Mouse (Mus musculus) limb, embryonic 13.5 days (tissue): ENCODE data around the gene Chrna1. TPM values are rescaled to one million over a fixed set of nuclear protein-coding genes. Genes with fewer than 3 reads are reported as not detected.

Experiments
- ATAC-seq: fragments of 200-750 bp; cut with Nextera tagmentation; 2 replicates; pipeline ENCODE4 v1.8.0; 2017; ENCODE audit warnings: low read depth, moderate number of reproducible peaks, moderate TSS enrichment; ENCODE audit not compliant: low FRiP score
- H3K27ac ChIP-seq: fragments of 300-500 bp; sonication (generic); 2 replicates; pipeline ENCODE4 v1.5.1; 2015; ENCODE audit warnings: inconsistent platforms, mild to moderate bottlenecking, moderate library complexity
- H3K27me3 ChIP-seq: fragments of 300-500 bp; sonication (generic); 2 replicates; pipeline ENCODE4 v1.6.1; 2015; ENCODE audit warnings: mild to moderate bottlenecking, inconsistent platforms
- H3K36me3 ChIP-seq: fragments of 300-500 bp; sonication (generic); 2 replicates; pipeline ENCODE4 v1.6.1; 2015; ENCODE audit warnings: inconsistent platforms, mild to moderate bottlenecking, moderate library complexity
- H3K4me1 ChIP-seq: fragments of 300-500 bp; sonication (generic); 2 replicates; pipeline ENCODE4 v1.6.1; 2015; ENCODE audit warnings: inconsistent platforms
- H3K4me2 ChIP-seq: fragments of 300-500 bp; sonication (generic); replicated peaks from 2 replicates; pipeline ENCODE4 v1.6.1; 2015; ENCODE audit warnings: inconsistent platforms, mild to moderate bottlenecking, moderate library complexity
- H3K4me3 ChIP-seq: fragments of 300-500 bp; sonication (generic); 2 replicates; pipeline ENCODE4 v1.5.1; 2015; ENCODE audit warnings: moderate library complexity, mild to moderate bottlenecking, inconsistent platforms
- H3K9ac ChIP-seq: fragments of 300-500 bp; sonication (generic); 2 replicates; pipeline ENCODE4 v1.6.1; 2015; ENCODE audit warnings: mild to moderate bottlenecking, inconsistent platforms
- H3K9me3 ChIP-seq: fragments of 300-500 bp; sonication (generic); 2 replicates; pipeline ENCODE4 v1.6.1; 2016; ENCODE audit warnings: inconsistent platforms
- WGBS: fragments of 180-500 bp; shearing (Covaris S2); methylation state at CpG from one replicate; pipeline ENCODE4 v1.1.7; 2015; 5-methylcytosine and 5-hydroxymethylcytosine counted together
- polyA plus RNA-seq: library from polyadenylated mRNA; unstranded; fragments of >200 nt; fragmentation: Nextera tagmentation; extraction: Ambion mirVana; gene quantifications from 2 replicates; pipeline ENCODE4 v1.2.1, GENCODE M21; 2015

The Chrna1 gene
- polyA plus RNA-seq, 1 experiment from 2014 or later = 14.4 TPM

DNA sequence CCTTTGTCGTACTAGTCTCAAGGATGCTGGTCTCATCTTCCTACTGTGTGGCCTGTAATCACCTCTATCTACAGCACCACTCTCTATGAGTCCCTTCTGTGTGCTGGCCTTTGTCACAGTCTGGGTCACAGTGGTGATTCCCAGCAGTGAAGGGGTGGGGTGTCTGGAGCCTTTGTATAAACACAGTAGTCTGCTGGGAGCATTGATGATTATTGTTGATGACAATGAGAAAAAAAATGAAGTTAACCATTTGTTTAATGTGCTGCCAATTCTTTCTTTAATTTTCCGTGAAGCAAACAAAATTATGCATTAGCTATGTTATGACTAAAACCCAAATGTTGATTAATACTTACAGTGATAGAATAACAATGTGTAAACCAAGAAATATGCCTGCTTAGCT is 8.8 kb upstream of the Chrna1 start:
- no peaks in the 10 kb centered on the region for H3K36me3 ChIP-seq
- no peak overlapping the region for H3K4me2 ChIP-seq
- H3K27me3 ChIP-seq = no peaks in the 10 kb centered on the region
- H3K4me3 ChIP-seq = no peak overlapping the region
- H3K9ac ChIP-seq = no peak overlapping the region
- ATAC-seq = no peak
- H3K4me1 ChIP-seq = peaks cover 47% of the 10 kb centered on the region
- 80% methylated on average over 2 of the region's 2 CpGs for WGBS
- no peak overlapping the region for H3K27ac ChIP-seq
- H3K9me3 ChIP-seq = no peaks in the 10 kb centered on the region

- ATAC-seq = no peak
- Histone ChIP-seq H3K9me3 (no peaks in the 10 kb centered on the region), H3K27me3 (no peaks in the 10 kb centered on the region), H3K27ac (no peak overlapping the region), H3K4me1 (peaks cover 33% of the 10 kb centered on the region), H3K9ac (no peak overlapping the region), H3K36me3 (no peaks in the 10 kb centered on the region), H3K4me3 (no peak overlapping the region), H3K4me2 (no peak overlapping the region)
- WGBS = 60% methylated on average over 4 of the region's 4 CpGs
Measured at GRCm38 (mm10) chr2:73587109-73587506, 7.0 kb upstream of the Chrna1 start.

DNA sequence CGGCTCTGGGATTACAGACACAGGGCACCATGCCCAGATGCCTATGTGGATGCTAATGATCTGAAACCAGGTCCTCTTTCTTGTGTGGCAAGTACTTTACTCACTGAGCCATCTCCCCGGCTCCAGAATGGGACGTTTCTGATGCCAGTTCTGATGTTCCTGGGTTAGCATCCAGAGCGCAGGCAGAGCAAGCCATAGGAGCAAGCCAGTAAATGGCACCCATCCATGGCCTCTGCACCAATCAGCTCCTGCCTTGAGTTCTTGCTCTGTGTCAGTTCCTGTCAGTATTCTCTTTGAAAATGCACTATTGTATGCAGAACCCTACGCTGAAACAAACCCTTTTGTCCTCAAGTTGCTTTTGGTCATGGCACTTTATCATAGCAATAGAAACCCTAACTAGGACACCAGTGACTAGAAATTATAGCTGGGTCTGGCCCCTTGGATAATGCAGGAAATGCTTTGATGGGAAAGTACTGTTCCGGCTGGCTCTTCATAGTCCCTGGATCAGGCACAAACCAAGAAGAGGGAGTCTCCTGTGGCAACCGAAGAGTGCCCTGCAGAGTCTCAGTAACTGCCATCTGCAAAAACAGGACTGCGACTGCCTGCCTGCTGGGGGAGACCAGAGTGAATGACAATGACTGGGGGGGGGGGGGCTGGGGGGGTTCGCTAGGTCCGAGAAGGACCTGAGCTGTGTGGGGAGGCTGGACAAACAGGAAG is 6.4 kb upstream of the Chrna1 start:
- H3K9me3 ChIP-seq = no peaks in the 10 kb centered on the region
- H3K9ac ChIP-seq = no peak overlapping the region
- ATAC-seq = no peak
- H3K27me3 ChIP-seq = no peaks in the 10 kb centered on the region
- H3K4me3 ChIP-seq = no peak overlapping the region
- H3K4me2 ChIP-seq = no peak overlapping the region
- WGBS = 63% methylated on average over 9 of the region's 10 CpGs
- H3K36me3 ChIP-seq = no peaks in the 10 kb centered on the region
- peaks cover 30% of the 10 kb centered on the region for H3K4me1 ChIP-seq
- H3K27ac ChIP-seq = no peak overlapping the region

DNA sequence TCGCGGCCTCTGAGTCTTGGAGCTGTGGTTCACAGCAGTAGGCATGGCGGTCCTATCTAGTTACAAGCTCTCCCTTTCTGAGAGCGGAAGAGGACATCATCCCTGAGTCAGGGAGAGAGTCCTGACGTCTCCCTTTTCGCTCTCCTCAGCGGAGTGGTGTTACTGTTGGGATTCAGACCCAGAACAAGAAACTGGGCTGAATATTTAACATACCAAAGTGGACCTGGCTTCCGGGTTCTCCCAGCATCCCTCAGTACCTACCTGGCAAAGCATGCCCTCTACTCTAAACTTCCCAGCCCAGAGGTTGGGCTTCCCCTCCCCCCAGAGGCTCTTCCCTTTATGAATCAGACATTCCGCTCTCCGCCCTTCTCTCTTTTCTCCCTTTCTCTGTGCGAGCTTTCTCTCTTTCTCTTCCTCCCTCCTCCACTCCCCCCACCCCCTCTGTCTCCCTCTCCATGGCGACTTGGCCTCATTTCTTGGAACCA is 5.3 kb upstream of the Chrna1 start:
- H3K27ac ChIP-seq = no peak overlapping the region
- WGBS = 19% methylated on average over 12 of the region's 12 CpGs
- no peak for ATAC-seq

GRCm38 (mm10) chr2:73584645-73585346 is 4.7 kb upstream of the Chrna1 start:
- peak; percentile 77; the same call in 1 of the 2 replicates for ATAC-seq
- Histone ChIP-seq H3K27me3 (no peaks in the 10 kb centered on the region), H3K36me3 (no peaks in the 10 kb centered on the region), H3K4me2 (peak overlapping the region; percentile 64), H3K27ac (no peak overlapping the region), H3K9ac (peak overlapping the region; percentile 50), H3K4me1 (peaks cover 16% of the 10 kb centered on the region), H3K9me3 (no peaks in the 10 kb centered on the region), H3K4me3 (peak overlapping the region; percentile 43)
- 3% methylated on average over 17 of the region's 18 CpGs for WGBS

More for the DNA sequence above, 5.3 kb upstream of the Chrna1 start:
- Histone ChIP-seq H3K9me3 (no peaks in the 10 kb centered on the region), H3K27me3 (no peaks in the 10 kb centered on the region), H3K4me2 (peak overlapping the region; percentile 64), H3K4me3 (peak overlapping the region; percentile 43), H3K36me3 (no peaks in the 10 kb centered on the region), H3K4me1 (peaks cover 22% of the 10 kb centered on the region), H3K9ac (peak overlapping the region; percentile 50)

GRCm38 (mm10) chr2:73580720-73581119 is 582 bp upstream of the Chrna1 start:
- H3K4me1 ChIP-seq = peaks cover 21% of the 10 kb centered on the region
- no peak overlapping the region for H3K4me2 ChIP-seq
- H3K9me3 ChIP-seq = no peaks in the 10 kb centered on the region
- no peaks in the 10 kb centered on the region for H3K27me3 ChIP-seq
- H3K4me3 ChIP-seq = no peak overlapping the region
- WGBS = 88% methylated on average over 5 of the region's 5 CpGs
- H3K36me3 ChIP-seq = no peaks in the 10 kb centered on the region
- H3K9ac ChIP-seq = 0 out of 2 replicates have a peak overlapping the region, but pooled peaks have one; percentile 4
- ATAC-seq = no peak
- 0 out of 2 replicates have a peak overlapping the region, but pooled peaks have one; percentile 3 for H3K27ac ChIP-seq

- 53% methylated on average over 5 of the region's 5 CpGs for WGBS
- ATAC-seq = no peak
- Histone ChIP-seq H3K9ac (no peak overlapping the region), H3K4me3 (no peak overlapping the region), H3K27ac (no peak overlapping the region), H3K4me2 (no peak overlapping the region), H3K9me3 (no peaks in the 10 kb centered on the region), H3K36me3 (no peaks in the 10 kb centered on the region), H3K4me1 (peaks cover 17% of the 10 kb centered on the region), H3K27me3 (no peaks in the 10 kb centered on the region)
Measured at GRCm38 (mm10) chr2:73579168-73579567, 970 bp downstream of the Chrna1 start.

- H3K36me3 ChIP-seq = no peaks in the 10 kb centered on the region
- H3K9me3 ChIP-seq = no peaks in the 10 kb centered on the region
- no peak overlapping the region for H3K9ac ChIP-seq
- no peak overlapping the region for H3K4me3 ChIP-seq
- H3K27me3 ChIP-seq = no peaks in the 10 kb centered on the region
- ATAC-seq = no peak
- 46% methylated on average over 6 of the region's 6 CpGs for WGBS
- no peak overlapping the region for H3K4me2 ChIP-seq
- H3K27ac ChIP-seq = no peak overlapping the region
- H3K4me1 ChIP-seq = peaks cover 26% of the 10 kb centered on the region
Measured at GRCm38 (mm10) chr2:73574418-73574817, 5.7 kb downstream of the Chrna1 start.

DNA sequence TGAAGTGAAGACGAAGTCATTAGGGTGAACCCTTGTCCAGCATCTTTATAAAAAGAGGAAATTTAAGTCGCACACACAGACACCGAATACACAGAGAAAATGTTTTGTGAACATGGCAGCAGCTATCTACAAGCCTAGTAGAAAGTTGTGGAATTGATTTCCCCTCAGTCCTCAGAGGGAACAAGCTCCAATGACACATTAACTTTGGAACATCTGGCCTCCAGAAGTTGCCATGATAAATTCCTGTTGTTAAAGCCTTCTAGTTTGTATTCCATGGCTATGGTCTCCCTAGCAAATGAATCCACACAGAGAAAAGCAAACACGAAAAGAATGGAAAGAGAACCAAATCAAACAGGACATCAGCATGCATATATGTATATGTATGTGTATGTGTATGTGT is 6.6 kb downstream of the Chrna1 start:
- Histone ChIP-seq H3K4me2 (peak overlapping the region; percentile 63; the same call in 1 of the 2 replicates), H3K27ac (no peak overlapping the region), H3K36me3 (no peaks in the 10 kb centered on the region), H3K9ac (no peak overlapping the region), H3K4me1 (peaks cover 26% of the 10 kb centered on the region), H3K4me3 (no peak overlapping the region), H3K27me3 (no peaks in the 10 kb centered on the region), H3K9me3 (no peaks in the 10 kb centered on the region)
- WGBS = 58% methylated on average over 4 of the region's 4 CpGs
- no peak for ATAC-seq

DNA sequence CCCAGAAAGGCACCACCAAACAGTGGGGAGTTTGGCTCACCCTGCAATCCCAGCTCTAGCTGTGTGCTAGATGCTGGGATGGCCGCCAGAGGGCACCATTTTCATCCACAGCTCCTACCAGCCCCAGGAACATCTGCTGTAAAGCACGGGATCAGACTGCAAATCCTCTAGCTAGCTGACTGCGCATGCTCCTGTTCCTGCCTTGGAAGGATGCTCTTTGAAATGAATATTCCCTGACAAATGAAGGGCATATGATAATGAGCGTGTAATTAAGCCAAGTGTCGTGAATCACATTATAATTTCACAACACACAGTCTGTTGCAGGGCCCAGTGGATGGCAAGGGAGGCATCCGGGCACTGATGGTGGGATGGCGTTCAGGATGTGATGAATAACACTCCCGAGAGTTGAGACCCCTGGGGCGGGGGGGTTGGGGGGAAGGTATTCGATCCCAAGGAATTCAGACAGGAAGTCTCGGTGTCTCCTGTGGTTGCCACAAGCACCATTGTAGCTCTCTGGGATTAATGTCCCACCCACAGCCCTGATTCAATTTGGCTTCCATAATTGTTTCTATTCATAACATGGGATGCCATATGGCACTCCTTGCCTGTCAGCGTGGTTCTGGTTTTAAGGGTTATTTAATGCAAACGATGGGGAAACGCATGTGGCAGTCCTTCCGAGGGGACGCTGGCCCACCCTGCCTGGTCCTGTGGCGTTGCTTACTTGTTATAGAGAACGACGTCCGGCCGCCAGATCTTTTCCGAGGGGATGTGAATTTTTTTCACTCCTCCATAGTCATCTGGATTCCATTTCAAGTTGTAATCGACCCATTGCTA is 7.4 kb downstream of the Chrna1 start:
- Histone ChIP-seq H3K4me3 (peak overlapping the region; percentile 34), H3K9ac (peak overlapping the region; percentile 55; the same call in 1 of the 2 replicates), H3K4me2 (peak overlapping the region; percentile 63), H3K27ac (no peak overlapping the region; the same call in 1 of the 2 replicates), H3K9me3 (no peaks in the 10 kb centered on the region), H3K4me1 (peaks cover 26% of the 10 kb centered on the region), H3K36me3 (no peaks in the 10 kb centered on the region), H3K27me3 (no peaks in the 10 kb centered on the region)
- WGBS = 5% methylated on average over 23 of the region's 23 CpGs
- peak; percentile 85 for ATAC-seq

DNA sequence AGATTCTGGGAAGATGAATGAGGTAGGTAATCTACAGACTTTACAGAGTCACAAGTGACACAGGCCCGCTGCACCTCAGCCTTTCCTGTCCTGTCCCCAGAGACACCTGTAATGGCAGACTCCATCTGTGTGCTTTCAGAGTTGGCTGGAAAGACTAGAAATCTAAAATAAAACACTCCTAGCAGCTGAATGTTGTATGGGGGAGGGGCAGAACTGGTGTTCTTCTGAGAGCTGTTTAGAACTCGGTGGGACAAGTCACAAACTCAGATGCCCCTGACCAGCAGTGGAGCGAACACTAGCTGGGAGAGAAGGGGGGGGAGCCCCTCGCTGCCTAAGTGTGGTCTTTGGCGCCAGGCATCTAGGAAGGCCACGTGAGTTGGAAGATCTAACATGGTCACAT is 8.2 kb downstream of the Chrna1 start:
- Histone ChIP-seq H3K4me1 (peaks cover 25% of the 10 kb centered on the region), H3K4me2 (no peak overlapping the region), H3K27me3 (no peaks in the 10 kb centered on the region)

GRCm38 (mm10) chr2:73571304-73571703 is 8.8 kb downstream of the Chrna1 start:
- no peak for ATAC-seq
- no peak overlapping the region for H3K4me2 ChIP-seq
- H3K36me3 ChIP-seq = no peaks in the 10 kb centered on the region
- H3K27ac ChIP-seq = no peak overlapping the region
- no peaks in the 10 kb centered on the region for H3K9me3 ChIP-seq
- no peak overlapping the region for H3K9ac ChIP-seq
- H3K4me1 ChIP-seq = peaks cover 20% of the 10 kb centered on the region
- WGBS = 91% methylated on average over 9 of the region's 9 CpGs
- no peak overlapping the region for H3K4me3 ChIP-seq
- H3K27me3 ChIP-seq = no peaks in the 10 kb centered on the region

More for the DNA sequence above, 8.2 kb downstream of the Chrna1 start:
- WGBS = 64% methylated on average over 6 of the region's 6 CpGs
- no peak overlapping the region for H3K9ac ChIP-seq
- no peaks in the 10 kb centered on the region for H3K9me3 ChIP-seq
- no peak overlapping the region for H3K27ac ChIP-seq
- H3K4me3 ChIP-seq = no peak overlapping the region
- no peak for ATAC-seq
- no peaks in the 10 kb centered on the region for H3K36me3 ChIP-seq
